Mouse (Mus musculus): ENCODE data around the gene Zfp217. TPM values are rescaled to one million over a fixed set of nuclear protein-coding genes. Genes with fewer than 3 reads are reported as not detected.

The Zfp217 gene
- total and polyA plus RNA-seq, 3 experiments, result 5.3 to 12.1 (median 10.0) TPM

DNA sequence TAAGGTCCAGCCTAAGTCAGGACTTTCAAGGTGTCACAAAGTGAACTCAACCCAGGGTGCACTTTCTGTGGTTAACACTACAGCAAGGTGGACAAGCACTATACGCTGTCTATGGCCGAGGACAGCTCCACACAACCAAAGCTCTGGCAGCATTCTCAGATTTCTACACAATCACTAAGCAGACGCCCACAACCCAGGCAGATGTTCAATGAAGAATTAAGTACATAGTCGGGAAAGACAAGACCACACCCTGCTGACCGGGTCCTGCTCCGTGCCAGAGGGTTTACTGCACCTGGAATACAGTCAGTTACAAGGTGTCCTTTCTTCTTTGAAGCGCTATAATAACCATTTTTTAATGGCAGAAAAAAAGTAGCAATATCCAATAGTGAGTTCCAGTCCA is 25.7 kb downstream of the Zfp217 start:
- peaks cover 31 to 76% of the 10 kb centered on the region in 2 experiments for H3K36me3 ChIP-seq (replicated peaks in 1 of 2; ENCODE audit: control insufficient read depth in 1 of 2, insufficient read depth in 1 of 2, low read length in 1 of 2)
- H3K9me3 ChIP-seq (replicated peaks; ENCODE audit: low read length), result no peaks in the 10 kb centered on the region
- H3K4me1 ChIP-seq (ENCODE audit: control insufficient read depth in 1 of 2, insufficient read depth in 2 of 2), result peaks cover 21 to 97% of the 10 kb centered on the region in 2 experiments

GRCm38 (mm10) chr2:170120139-170121027 is 27.5 kb downstream of the Zfp217 start:
- Histone ChIP-seq H3K4me3 (replicated peaks in 1 of 3; ENCODE audit: low read depth in 2 of 3, low read length in 2 of 3, poor library complexity in 1 of 3) (no peak overlapping the region), H3K27me3 (replicated peaks) (no peaks in the 10 kb centered on the region), H3K4me2 (ENCODE audit: insufficient read depth, low read depth, poor library complexity, severe bottlenecking) (no peak overlapping the region), H3K27ac (ENCODE audit: insufficient read depth, low read depth) (no peak overlapping the region), H3K36me3 (replicated peaks in 1 of 2; ENCODE audit: control insufficient read depth in 1 of 2, insufficient read depth in 1 of 2, low read length in 1 of 2) (peaks cover 37 to 80% of the 10 kb centered on the region in 2 experiments), H3K9ac (ENCODE audit: insufficient read depth, low read depth) (no peak overlapping the region), H3K9me3 (replicated peaks; ENCODE audit: low read length) (no peaks in the 10 kb centered on the region), H3K79me2 (replicated peaks; ENCODE audit: control insufficient read depth, extremely low read depth, insufficient read depth, poor library complexity, severe bottlenecking) (peaks cover 35% of the 10 kb centered on the region), H3K4me1 (ENCODE audit: control insufficient read depth in 1 of 2, insufficient read depth in 2 of 2) (peaks cover 24 to 91% of the 10 kb centered on the region in 2 experiments)
- DNase-seq (ENCODE audit: extremely low read depth), result no peak
- dilution Hi-C loops (cut with MboI; ENCODE audit: extremely low pct_ligation_motif_present, extremely low pct_unique_long_range_greater_than_20kb, low sequenced_read_pairs) (no loop called here), in situ Hi-C loops (cut with MboI; ENCODE audit: low pct_ligation_motif_present, low pct_unique_long_range_greater_than_20kb, low sequenced_read_pairs) (loop anchor here (25.0 kb wide), 1 partner anchor 392 kb away; no protein-coding TSS in a partner anchor)
- TF ChIP-seq HCFC1 (IDR thresholded peaks at IDR 0.05; ENCODE audit: low read depth, low read length), result no peak
- no peak for TF ChIP-seq TCF12 (IDR thresholded peaks at IDR 0.05; ENCODE audit: low read depth, low read length)
- TF ChIP-seq UBTF (IDR thresholded peaks at IDR 0.05; ENCODE audit: low read depth, low read length), result no peak
- TF ChIP-seq GABPA (IDR thresholded peaks at IDR 0.05; ENCODE audit: insufficient replicate concordance, low read depth, low read length), result no peak
- no peak for TF ChIP-seq JUND (conservative IDR thresholded peaks at IDR 0.05; ENCODE audit: low read depth, low read length)
- TF ChIP-seq SMC3 (IDR thresholded peaks at IDR 0.05; ENCODE audit: low read depth, low read length), result no peak
- no peak for TF ChIP-seq POLR2AphosphoS2 (IDR thresholded peaks at IDR 0.05; ENCODE audit: low read depth, low read length)
- no peak for TF ChIP-seq MAX (IDR thresholded peaks at IDR 0.05; ENCODE audit: low read length)
- TF ChIP-seq USF1 (IDR thresholded peaks at IDR 0.05; ENCODE audit: low read depth, low read length), result no peak
- TF ChIP-seq KAT2A (IDR thresholded peaks at IDR 0.05; ENCODE audit: insufficient replicate concordance, low read length), result no peak
- no peak for TF ChIP-seq EP300 (IDR thresholded peaks at IDR 0.05; ENCODE audit: low read length)
- TF ChIP-seq ZNF384 (IDR thresholded peaks at IDR 0.05; ENCODE audit: low read depth, low read length), result no peak
- no peak for TF ChIP-seq ZKSCAN1 (IDR thresholded peaks at IDR 0.05; ENCODE audit: borderline replicate concordance, low read depth, low read length)
- no peak for TF ChIP-seq ELF1 (IDR thresholded peaks at IDR 0.05; ENCODE audit: low read depth, low read length)
- no peak for TF ChIP-seq MXI1 (IDR thresholded peaks at IDR 0.05; ENCODE audit: low read depth, low read length)
- no peak for TF ChIP-seq POLR2A (IDR thresholded peaks at IDR 0.05; ENCODE audit: low read depth, low read length)
- no peak for TF ChIP-seq TBP (conservative IDR thresholded peaks at IDR 0.05; ENCODE audit: low read depth, low read length)
- no peak for TF ChIP-seq IRF4 (IDR thresholded peaks at IDR 0.05; ENCODE audit: low read depth, low read length)
- TF ChIP-seq MYC (IDR thresholded peaks at IDR 0.05; ENCODE audit: low read depth, low read length), result no peak

More for the DNA sequence above, 25.7 kb downstream of the Zfp217 start:
- peaks cover 36% of the 10 kb centered on the region for H3K79me2 ChIP-seq (replicated peaks; ENCODE audit: control insufficient read depth, extremely low read depth, insufficient read depth, poor library complexity, severe bottlenecking)
- H3K4me2 ChIP-seq (ENCODE audit: insufficient read depth, low read depth, poor library complexity, severe bottlenecking), result no peak overlapping the region
- TF ChIP-seq ETS1 (conservative IDR thresholded peaks at IDR 0.05; ENCODE audit: low read depth, low read length) (no peak), IRF4 (IDR thresholded peaks at IDR 0.05; ENCODE audit: low read depth, low read length) (no peak), RAD21 (IDR thresholded peaks at IDR 0.05; ENCODE audit: low read depth, low read length) (no peak), CHD1 (IDR thresholded peaks at IDR 0.05; ENCODE audit: low read depth, low read length) (no peak), USF2 (conservative IDR thresholded peaks at IDR 0.05; ENCODE audit: low read depth, low read length) (no peak), ZKSCAN1 (IDR thresholded peaks at IDR 0.05; ENCODE audit: borderline replicate concordance, low read depth, low read length) (no peak), CHD2 (IDR thresholded peaks at IDR 0.05; ENCODE audit: low read length) (no peak), NELFE (IDR thresholded peaks at IDR 0.05; ENCODE audit: low read depth, low read length) (no peak), E2F4 (IDR thresholded peaks at IDR 0.05; ENCODE audit: insufficient replicate concordance, low read depth, low read length) (no peak), KAT2A (IDR thresholded peaks at IDR 0.05; ENCODE audit: insufficient replicate concordance, low read length) (no peak)
- H3K27ac ChIP-seq (ENCODE audit: insufficient read depth, low read depth), result no peak overlapping the region
- in situ Hi-C loops (cut with MboI; ENCODE audit: low pct_ligation_motif_present, low pct_unique_long_range_greater_than_20kb, low sequenced_read_pairs), result loop anchor here (25.0 kb wide), 1 partner anchor 390 kb away; no protein-coding TSS in a partner anchor
- DNase-seq (ENCODE audit: extremely low read depth), result no peak
- dilution Hi-C loops (cut with MboI; ENCODE audit: extremely low pct_ligation_motif_present, extremely low pct_unique_long_range_greater_than_20kb, low sequenced_read_pairs), result no loop called here
- no peak overlapping the region for H3K9ac ChIP-seq (ENCODE audit: insufficient read depth, low read depth)
- no peaks in the 10 kb centered on the region for H3K27me3 ChIP-seq (replicated peaks)
- no peak overlapping the region for H3K4me3 ChIP-seq (replicated peaks in 1 of 3; ENCODE audit: low read depth in 2 of 3, low read length in 2 of 3, poor library complexity in 1 of 3)

Measured in CH12.LX (cell line).